Mouse (Mus musculus): ENCODE data around the gene Cx3cl1. TPM values are rescaled to one million over a fixed set of nuclear protein-coding genes. Genes with fewer than 3 reads are reported as not detected.

Cx3cl1 gene
- polyA plus RNA-seq, 1 experiment from 2014 or later, result 0.40 TPM

DNA sequence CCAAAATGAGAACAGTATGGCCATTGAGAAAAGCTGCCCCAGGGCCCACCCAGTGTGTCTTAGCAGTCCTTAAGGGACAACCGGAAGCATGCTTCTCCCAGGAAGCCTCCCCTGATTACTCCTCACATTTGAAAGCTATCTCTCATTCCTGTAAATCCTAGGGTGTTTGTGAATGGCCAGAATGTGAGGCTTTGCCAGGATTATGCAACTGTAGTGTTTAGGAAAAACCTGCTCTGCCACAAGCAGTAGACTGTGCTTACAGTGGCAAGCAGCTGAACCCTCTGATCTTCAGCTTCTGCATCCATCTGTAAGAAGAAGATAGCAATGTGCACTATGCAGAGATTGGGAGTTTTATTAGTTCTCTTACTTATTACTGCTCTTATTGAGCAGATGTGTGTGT is 2.8 kb downstream of the Cx3cl1 start:
- H3K27me3 ChIP-seq, result peaks cover 89% of the 10 kb centered on the region
- DNase-seq (no peak), ATAC-seq (ENCODE audit: low read depth) (no peak)
- H3K4me1 ChIP-seq (replicated peaks), result peaks cover 46% of the 10 kb centered on the region
- H3K27ac ChIP-seq, result no peak overlapping the region
- no peak overlapping the region for H3K4me2 ChIP-seq
- H3K36me3 ChIP-seq, result no peaks in the 10 kb centered on the region
- no peak overlapping the region for H3K9ac ChIP-seq
- H3K4me3 ChIP-seq (replicated peaks), result no peak overlapping the region
- 82% methylated on average over 1 of the region's 1 CpGs for WGBS (ENCODE audit: insufficient replicate concordance)
- no peaks in the 10 kb centered on the region for H3K9me3 ChIP-seq (replicated peaks)

GRCm38 (mm10) chr8:94776346-94776745 is 4.5 kb downstream of the Cx3cl1 start:
- DNase-seq (no peak), ATAC-seq (ENCODE audit: low read depth) (no peak)
- H3K27me3 ChIP-seq, result peaks cover 80% of the 10 kb centered on the region
- 46% methylated on average over 2 of the region's 2 CpGs for WGBS (ENCODE audit: insufficient replicate concordance)
- no peak overlapping the region for H3K9ac ChIP-seq
- peaks cover 44% of the 10 kb centered on the region for H3K4me1 ChIP-seq (replicated peaks)
- H3K27ac ChIP-seq, result no peak overlapping the region
- no peak overlapping the region for H3K4me3 ChIP-seq (replicated peaks)
- no peaks in the 10 kb centered on the region for H3K9me3 ChIP-seq (replicated peaks)
- H3K4me2 ChIP-seq, result no peak overlapping the region
- H3K36me3 ChIP-seq, result no peaks in the 10 kb centered on the region

DNA sequence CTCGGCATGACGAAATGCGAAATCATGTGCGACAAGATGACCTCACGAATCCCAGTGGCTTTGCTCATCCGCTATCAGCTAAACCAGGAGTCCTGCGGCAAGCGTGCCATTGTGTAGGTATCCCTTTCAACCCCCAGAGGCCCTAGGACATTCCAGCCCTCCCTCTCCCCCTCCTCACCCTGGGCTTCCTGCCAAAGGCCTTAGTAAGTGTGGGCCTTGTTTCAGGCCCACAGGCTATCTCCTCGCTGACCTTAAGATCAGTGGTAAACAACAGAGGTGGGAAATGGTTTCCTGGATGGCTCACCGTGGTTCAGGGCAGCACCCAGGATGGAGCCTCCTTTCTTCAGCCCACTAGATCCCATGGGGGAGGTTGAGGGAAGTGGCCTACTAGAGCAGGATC is 6.2 kb downstream of the Cx3cl1 start:
- no peak overlapping the region for H3K4me2 ChIP-seq
- DNase-seq (no peak), ATAC-seq (ENCODE audit: low read depth) (no peak)
- no peak overlapping the region for H3K4me3 ChIP-seq (replicated peaks)
- H3K9ac ChIP-seq, result no peak overlapping the region
- no peak overlapping the region for H3K27ac ChIP-seq
- peaks cover 43% of the 10 kb centered on the region for H3K4me1 ChIP-seq (replicated peaks)
- 44% methylated on average over 10 of the region's 10 CpGs for WGBS (ENCODE audit: insufficient replicate concordance)
- no peaks in the 10 kb centered on the region for H3K9me3 ChIP-seq (replicated peaks)
- H3K27me3 ChIP-seq, result peaks cover 63% of the 10 kb centered on the region
- no peaks in the 10 kb centered on the region for H3K36me3 ChIP-seq

DNA sequence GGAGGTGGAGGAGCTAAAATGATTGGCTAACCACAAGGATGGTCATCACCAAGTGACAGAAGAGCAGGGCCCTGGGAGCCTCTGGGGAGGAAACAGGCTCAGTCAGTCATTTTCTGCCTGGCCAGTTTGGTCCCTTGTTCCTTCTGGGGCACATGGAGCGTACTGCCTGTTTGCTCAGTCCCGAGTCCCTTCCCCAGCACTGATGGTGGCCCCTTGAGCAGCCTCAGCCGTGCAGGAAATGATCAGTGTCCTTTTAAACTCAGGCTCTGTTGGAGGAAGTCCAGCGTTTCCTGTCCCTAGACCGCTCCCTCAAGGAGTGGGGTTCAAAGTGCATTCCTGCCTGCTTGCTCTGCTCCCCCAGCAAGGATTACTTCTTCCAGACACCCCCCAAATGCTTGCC is 6.7 kb downstream of the Cx3cl1 start:
- Histone ChIP-seq H3K27ac (no peak overlapping the region), H3K36me3 (no peaks in the 10 kb centered on the region), H3K27me3 (peaks cover 59% of the 10 kb centered on the region), H3K9me3 (replicated peaks) (no peaks in the 10 kb centered on the region), H3K4me2 (no peak overlapping the region), H3K4me1 (replicated peaks) (peaks cover 43% of the 10 kb centered on the region), H3K9ac (no peak overlapping the region), H3K4me3 (replicated peaks) (no peak overlapping the region)
- peak; percentile 16; the same call in 1 of the 2 replicates for ATAC-seq (ENCODE audit: low read depth)
- 20% methylated on average over 5 of the region's 5 CpGs for WGBS (ENCODE audit: insufficient replicate concordance)
- no peak for DNase-seq

- no peak for ATAC-seq (ENCODE audit: low read depth)
- Histone ChIP-seq H3K27ac (no peak overlapping the region), H3K27me3 (peaks cover 53% of the 10 kb centered on the region)
Measured at GRCm38 (mm10) chr8:94778895-94779533, 7.2 kb downstream of the Cx3cl1 start.

GRCm38 (mm10) chr8:94779534-94780294 is 7.9 kb downstream of the Cx3cl1 start:
- no peak overlapping the region for H3K27ac ChIP-seq
- H3K36me3 ChIP-seq, result no peaks in the 10 kb centered on the region
- H3K4me2 ChIP-seq, result no peak overlapping the region
- no peak overlapping the region for H3K4me3 ChIP-seq (replicated peaks)
- DNase-seq (no peak), ATAC-seq (ENCODE audit: low read depth) (no peak)
- no peaks in the 10 kb centered on the region for H3K9me3 ChIP-seq (replicated peaks)
- peaks cover 46% of the 10 kb centered on the region for H3K27me3 ChIP-seq
- no peak overlapping the region for H3K9ac ChIP-seq
- peaks cover 43% of the 10 kb centered on the region for H3K4me1 ChIP-seq (replicated peaks)
- WGBS (ENCODE audit: insufficient replicate concordance), result 68% methylated on average over 16 of the region's 16 CpGs

More at GRCm38 (mm10) chr8:94778895-94779533, 7.2 kb downstream of the Cx3cl1 start:
- Histone ChIP-seq H3K36me3 (no peaks in the 10 kb centered on the region), H3K4me2 (no peak overlapping the region), H3K9me3 (replicated peaks) (no peaks in the 10 kb centered on the region), H3K9ac (no peak overlapping the region), H3K4me1 (replicated peaks) (peaks cover 43% of the 10 kb centered on the region), H3K4me3 (replicated peaks) (no peak overlapping the region)
- 39% methylated on average over 10 of the region's 10 CpGs for WGBS (ENCODE audit: insufficient replicate concordance)
- no peak for DNase-seq

DNA sequence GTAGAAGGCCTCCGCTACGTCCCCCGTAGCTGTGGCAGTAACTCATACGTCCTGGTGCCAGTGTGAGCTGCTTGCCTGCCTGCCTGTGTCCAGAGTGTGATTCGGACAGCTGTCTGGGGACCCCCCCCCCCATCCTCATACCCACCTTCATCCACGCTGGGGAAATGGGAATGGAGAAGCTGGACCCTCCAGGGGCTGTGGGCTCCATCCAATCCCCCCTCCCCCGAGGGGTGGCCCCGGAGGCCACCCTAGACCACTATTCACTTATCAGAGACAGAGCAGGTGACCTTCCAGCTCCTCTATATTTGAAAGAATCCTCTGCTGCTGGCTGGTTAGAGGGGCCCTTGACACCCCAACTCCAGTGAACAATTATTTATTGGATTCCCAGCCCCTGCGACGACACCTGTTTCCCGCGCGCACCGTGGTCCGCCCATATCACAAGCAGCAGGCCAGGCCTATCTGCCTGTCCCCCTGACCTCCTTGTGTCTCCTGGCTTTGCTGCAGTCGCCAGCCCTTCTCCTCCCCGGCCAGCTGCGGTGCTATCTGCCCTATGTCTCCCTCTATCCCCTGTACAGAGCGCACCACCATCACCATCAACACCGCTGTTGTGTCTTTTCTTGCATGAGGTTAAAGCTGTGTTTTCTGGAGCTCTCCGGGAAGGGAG is 8.8 kb downstream of the Cx3cl1 start:
- Histone ChIP-seq H3K27me3 (peaks cover 41% of the 10 kb centered on the region), H3K36me3 (no peaks in the 10 kb centered on the region), H3K4me2 (no peak overlapping the region; the same call in 1 of the 2 replicates), H3K9ac (no peak overlapping the region), H3K9me3 (replicated peaks) (no peaks in the 10 kb centered on the region), H3K4me1 (replicated peaks) (peaks cover 50% of the 10 kb centered on the region), H3K4me3 (replicated peaks) (no peak overlapping the region), H3K27ac (no peak overlapping the region; the same call in 1 of the 2 replicates)
- no peak for ATAC-seq (ENCODE audit: low read depth)
- no peak for DNase-seq
- WGBS (ENCODE audit: insufficient replicate concordance), result 55% methylated on average over 21 of the region's 21 CpGs

- ATAC-seq (ENCODE audit: low read depth) (peak; percentile 51), DNase-seq (no peak)
- Histone ChIP-seq H3K36me3 (no peaks in the 10 kb centered on the region), H3K27me3 (peaks cover 35% of the 10 kb centered on the region), H3K27ac (no peak overlapping the region; the same call in 1 of the 2 replicates), H3K4me3 (replicated peaks) (no peak overlapping the region), H3K4me2 (no peak overlapping the region; the same call in none of the 2 replicates), H3K9ac (peak overlapping the region; percentile 28; the same call in 1 of the 2 replicates), H3K9me3 (replicated peaks) (no peaks in the 10 kb centered on the region), H3K4me1 (replicated peaks) (peaks cover 57% of the 10 kb centered on the region)
- 46% methylated on average over 7 of the region's 7 CpGs for WGBS (ENCODE audit: insufficient replicate concordance)
Measured at GRCm38 (mm10) chr8:94781155-94781837, 9.5 kb downstream of the Cx3cl1 start.

- Histone ChIP-seq H3K36me3 (no peaks in the 10 kb centered on the region), H3K9me3 (replicated peaks) (no peaks in the 10 kb centered on the region), H3K9ac (peak overlapping the region; percentile 28; the same call in 1 of the 2 replicates), H3K27me3 (peaks cover 34% of the 10 kb centered on the region; the same call in 1 of the 2 replicates), H3K4me2 (no peak overlapping the region; the same call in 1 of the 2 replicates), H3K4me3 (replicated peaks) (no peak overlapping the region), H3K27ac (no peak overlapping the region), H3K4me1 (replicated peaks) (peaks cover 63% of the 10 kb centered on the region)
- ATAC-seq (ENCODE audit: low read depth) (no peak), DNase-seq (no peak)
- 15% methylated on average over 11 of the region's 11 CpGs for WGBS (ENCODE audit: insufficient replicate concordance)
Measured at GRCm38 (mm10) chr8:94781838-94782235, 10.0 kb downstream of the Cx3cl1 start.

DNA sequence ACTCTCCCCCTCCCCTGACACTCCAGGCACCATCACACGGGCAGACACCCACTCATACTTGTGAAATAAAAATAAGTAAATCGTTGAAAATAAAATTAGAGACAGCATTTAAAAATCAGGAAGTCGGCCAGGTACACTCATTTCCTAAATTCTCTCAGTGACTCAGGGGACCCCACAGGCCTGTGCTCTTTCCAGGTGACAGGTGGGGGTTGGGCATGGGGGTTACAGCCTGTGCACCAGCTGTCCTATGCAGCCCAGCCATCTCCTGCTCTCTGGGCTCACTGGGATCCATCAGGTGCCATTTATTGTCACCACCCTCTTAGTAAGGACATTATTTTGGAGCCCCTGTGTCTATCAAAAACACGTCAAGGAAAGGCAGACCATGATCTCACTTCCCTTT is 12.1 kb downstream of the Cx3cl1 start:
- H3K4me3 ChIP-seq (replicated peaks), result no peak overlapping the region
- peaks cover 75% of the 10 kb centered on the region for H3K4me1 ChIP-seq (replicated peaks)
- WGBS (ENCODE audit: insufficient replicate concordance), result 31% methylated on average over 4 of the region's 4 CpGs
- no peaks in the 10 kb centered on the region for H3K9me3 ChIP-seq (replicated peaks)
- no peak overlapping the region for H3K4me2 ChIP-seq
- no peak overlapping the region for H3K9ac ChIP-seq
- no peak overlapping the region for H3K27ac ChIP-seq
- no peak for DNase-seq
- no peaks in the 10 kb centered on the region for H3K36me3 ChIP-seq
- ATAC-seq (ENCODE audit: low read depth), result no peak
- H3K27me3 ChIP-seq, result peaks cover 19% of the 10 kb centered on the region; the same call in 1 of the 2 replicates

Data from liver, embryonic 13.5 days (tissue).